Mouse (Mus musculus): Measurements from ENCODE around the gene Arl4c.

- TF ChIP-seq TAL1 (IDR thresholded peaks at IDR 0.05; ENCODE audit: low read length), result no peak
- no peak for TF ChIP-seq GATA1 (IDR thresholded peaks at IDR 0.05; ENCODE audit: low read length)
Observed at GRCm38 (mm10) chr1:88698131-88698530, 3.9 kb downstream of the Arl4c start.
